Mouse (Mus musculus) lung, postnatal 14 days (tissue): ENCODE measurements around the gene Tent5d.

Experiments used
- DNase-seq: peaks from one replicate; pipeline ENCODE4 v3.0.0; 2021

Gene Tent5d

DNA sequence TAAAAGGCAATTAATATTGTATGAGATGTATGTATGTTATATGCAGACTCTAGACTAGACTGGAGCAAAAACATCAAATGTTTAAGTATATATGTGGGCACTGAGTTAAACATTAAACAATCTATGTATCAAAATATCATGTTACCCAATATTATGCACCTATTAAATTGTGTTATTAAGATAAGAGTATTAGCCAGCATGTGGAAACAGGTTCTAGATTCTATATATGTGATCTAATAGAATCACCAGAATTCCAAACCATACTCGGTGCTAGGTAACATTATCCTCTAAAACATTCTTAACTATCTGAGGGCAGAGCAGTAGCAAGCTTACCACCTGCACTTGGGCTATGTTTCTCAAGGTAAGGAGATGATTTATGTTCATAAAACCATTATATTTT is at the start of gene Tent5d:
TSS of gene Tent5d (plus strand) at position 301 of the 400 bp plus-strand sequence.
- no peak for DNase-seq

GRCm38 (mm10) chrX:107767896-107768295 is 24.5 kb upstream of the Tent5d start:
- DNase-seq = no peak

- no peak for DNase-seq
Observed at GRCm38 (mm10) chrX:107790136-107790535, 2.3 kb upstream of the Tent5d start.

- no peak for DNase-seq
Observed at GRCm38 (mm10) chrX:107790750-107791493, 1.5 kb upstream of the Tent5d start.

DNA sequence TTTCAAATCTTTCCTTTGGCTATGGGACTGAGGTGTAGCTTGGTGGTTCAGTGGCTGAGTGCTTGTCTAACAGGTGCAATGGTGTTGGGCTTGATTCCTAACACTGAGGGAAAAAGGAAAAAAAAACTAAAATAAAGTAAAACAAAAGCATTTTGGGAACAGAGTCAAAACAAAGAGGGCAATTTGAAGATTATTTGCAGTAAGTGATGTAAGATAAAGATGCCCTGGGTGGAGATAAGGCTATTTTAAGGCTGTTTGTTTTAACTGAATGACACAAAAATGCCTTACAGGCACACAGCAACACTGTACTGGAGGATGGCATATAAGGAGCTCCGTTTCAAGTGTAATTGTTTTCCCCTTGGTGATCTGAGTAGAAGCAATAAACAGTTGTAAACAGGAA is 3.4 kb downstream of the Tent5d start:
- DNase-seq = no peak

- no peak for DNase-seq
Observed at GRCm38 (mm10) chrX:107796919-107797318, 4.5 kb downstream of the Tent5d start.

GRCm38 (mm10) chrX:107812120-107812519 is 19.7 kb downstream of the Tent5d start:
- no peak for DNase-seq

- DNase-seq = peak; percentile 28
Observed at GRCm38 (mm10) chrX:107815502-107816217, 23.3 kb downstream of the Tent5d start.

- peak; percentile 88 for DNase-seq
Observed at GRCm38 (mm10) chrX:107816218-107816554, 23.8 kb downstream of the Tent5d start, which contains the start of gene 2610002M06Rik. Gene 2610002M06Rik (minus strand): TSS chrX:107816334.

DNA sequence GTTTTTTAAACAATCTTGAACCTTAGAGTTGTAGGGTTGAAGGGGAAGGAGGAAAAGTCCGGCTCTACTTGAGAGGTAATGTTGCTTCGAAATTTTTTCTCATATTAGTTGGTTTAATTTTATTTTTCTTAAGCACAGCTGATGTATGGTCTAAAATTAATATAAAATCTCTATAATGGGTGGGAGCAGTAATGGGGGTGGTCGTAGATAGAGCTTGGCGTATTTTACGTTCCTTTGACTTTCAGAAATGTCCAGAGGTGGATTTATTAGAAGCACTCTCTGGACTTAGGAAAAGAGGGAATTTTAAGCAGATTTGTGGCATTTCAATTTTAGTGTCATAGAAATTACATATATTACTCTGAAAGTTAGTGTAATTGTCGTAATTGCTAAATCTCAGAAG is 24.3 kb downstream of the Tent5d start:
- DNase-seq = no peak

GRCm38 (mm10) chrX:107858165-107858564 is 65.8 kb downstream of the Tent5d start:
- DNase-seq = no peak
